Mouse (Mus musculus) midbrain, embryonic 11.5 days (tissue): ENCODE measurements at regions not wholly inside any gene's neighbourhood (a gene's known extent, or its start where the extent isn't known, plus 50 kb on each side); places are given as distances from the start of the nearest gene placed in this dataset.

ENCODE experiments used
- ATAC-seq: fragments of 200-750 bp; cut with Nextera tagmentation; 2 replicates; pipeline ENCODE4 v1.8.0; 2017; ENCODE audit warnings: moderate TSS enrichment, moderate library complexity; ENCODE audit not compliant: low FRiP score
- DNase-seq: peaks from one replicate; pipeline ENCODE4 v3.0.0; 2015; ENCODE audit warnings: low spot score; ENCODE audit errors: missing footprints
- H3K27ac ChIP-seq: fragments of 300-500 bp; sonication (generic); 2 replicates; pipeline ENCODE4 v1.5.1; 2014; ENCODE audit warnings: low read depth, low read length
- H3K27me3 ChIP-seq: fragments of 300-500 bp; sonication (generic); 2 replicates; pipeline ENCODE4 v1.6.1; 2014; ENCODE audit warnings: mild to moderate bottlenecking, low read length, moderate library complexity, mixed read lengths; ENCODE audit not compliant: control insufficient read depth, insufficient read depth
- H3K36me3 ChIP-seq: fragments of 300-500 bp; sonication (generic); 2 replicates; pipeline ENCODE4 v1.6.1; 2014; ENCODE audit warnings: mild to moderate bottlenecking, low read length, moderate library complexity, mixed read lengths; ENCODE audit not compliant: control insufficient read depth, insufficient read depth
- H3K4me1 ChIP-seq: fragments of 300-500 bp; sonication (generic); 2 replicates; pipeline ENCODE4 v1.6.1; 2014; ENCODE audit warnings: low read length; ENCODE audit not compliant: control insufficient read depth, insufficient read depth
- H3K4me2 ChIP-seq: fragments of 300-500 bp; sonication (generic); 2 replicates; pipeline ENCODE4 v1.6.1; 2014; ENCODE audit warnings: mild to moderate bottlenecking, moderate library complexity
- H3K4me3 ChIP-seq: fragments of 300-500 bp; sonication (generic); 2 replicates; pipeline ENCODE4 v1.5.1; 2014; ENCODE audit warnings: low read depth, low read length
- H3K9ac ChIP-seq: fragments of 300-500 bp; sonication (generic); 2 replicates; pipeline ENCODE4 v1.6.1; 2014; ENCODE audit warnings: low read length
- H3K9me3 ChIP-seq: fragments of 300-500 bp; sonication (generic); 2 replicates; pipeline ENCODE4 v1.6.1; 2016; ENCODE audit warnings: low read length; ENCODE audit not compliant: control insufficient read depth
- WGBS: fragments of 180-500 bp; shearing (Covaris S2); extraction: QIAGEN DNeasy Blood & Tissue Kit; methylation state at CpG from one replicate; pipeline ENCODE4 v1.1.7; 2014; 5-methylcytosine and 5-hydroxymethylcytosine counted together

DNA sequence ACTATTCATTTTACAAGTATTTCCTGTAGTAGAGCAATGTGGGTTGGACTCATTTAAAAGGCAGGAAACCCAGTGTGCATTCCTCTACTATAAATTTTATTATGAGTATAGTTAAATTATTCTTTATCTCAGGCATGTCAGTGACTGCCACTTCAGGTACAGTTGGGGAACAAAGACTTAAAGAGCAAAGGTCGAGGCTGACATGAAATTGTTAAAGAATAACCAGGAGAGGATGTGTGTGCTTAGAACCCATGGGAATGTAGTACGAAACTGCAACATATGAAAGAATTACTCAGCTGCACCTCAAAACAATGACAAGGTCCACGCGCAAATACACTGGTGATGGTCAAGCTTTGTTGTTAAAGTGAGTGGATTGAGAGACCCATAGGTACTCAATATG lies 1583.4 kb upstream of the Slc10a2 start:
- H3K27me3 ChIP-seq: no peaks in the 10 kb centered on the region
- no peaks in the 10 kb centered on the region for H3K9me3 ChIP-seq
- no peak overlapping the region for H3K27ac ChIP-seq
- no peak overlapping the region for H3K9ac ChIP-seq
- H3K4me2 ChIP-seq: no peak overlapping the region
- no peak overlapping the region for H3K4me3 ChIP-seq
- ATAC-seq (no peak), DNase-seq (no peak)
- 86% methylated on average over 4 of the region's 4 CpGs for whole genome bisulfite sequencing
- no peaks in the 10 kb centered on the region for H3K36me3 ChIP-seq
- H3K4me1 ChIP-seq: no peaks in the 10 kb centered on the region

GRCm38 (mm10) chr8:6658860-6659259 lies 1553.7 kb upstream of the Slc10a2 start:
- Histone ChIP-seq H3K4me3 (no peak overlapping the region), H3K4me1 (no peaks in the 10 kb centered on the region), H3K9ac (no peak overlapping the region), H3K27ac (no peak overlapping the region), H3K4me2 (no peak overlapping the region), H3K9me3 (no peaks in the 10 kb centered on the region), H3K27me3 (no peaks in the 10 kb centered on the region), H3K36me3 (no peaks in the 10 kb centered on the region)
- ATAC-seq (no peak), DNase-seq (no peak)
- WGBS: 85% methylated on average over 1 of the region's 1 CpGs

DNA sequence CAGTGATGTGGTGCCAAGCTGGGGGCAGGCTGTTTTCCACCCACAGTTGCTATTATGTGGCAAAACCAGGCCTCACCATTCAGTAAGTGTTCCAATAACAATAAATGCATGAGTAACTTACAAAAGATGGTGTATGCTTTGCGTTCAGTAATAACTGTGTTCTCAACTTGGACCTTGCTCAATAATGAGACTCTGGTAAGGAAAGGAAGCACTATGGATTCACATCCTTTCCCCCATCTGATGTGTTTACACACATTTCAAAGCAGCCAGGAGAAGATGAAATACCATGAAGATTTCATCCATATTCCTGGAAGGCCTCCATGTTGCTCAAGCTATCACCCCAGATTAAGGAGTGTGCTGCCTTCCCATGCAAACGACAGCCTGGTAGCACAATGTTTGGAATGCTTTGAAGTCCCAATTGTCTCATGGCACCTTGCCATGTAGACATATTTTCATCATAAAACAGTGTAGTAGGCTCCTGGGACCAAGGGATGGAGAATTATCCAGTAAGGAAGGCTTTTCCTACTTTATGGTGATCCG lies 1552.4 kb upstream of the Slc10a2 start:
- Histone ChIP-seq H3K9ac (no peak overlapping the region), H3K9me3 (no peaks in the 10 kb centered on the region), H3K27me3 (no peaks in the 10 kb centered on the region), H3K4me2 (no peak overlapping the region), H3K36me3 (no peaks in the 10 kb centered on the region), H3K27ac (no peak overlapping the region), H3K4me1 (no peaks in the 10 kb centered on the region), H3K4me3 (no peak overlapping the region)
- 85% methylated on average over 3 of the region's 3 CpGs for WGBS
- DNase-seq: no peak
- ATAC-seq: no peak

DNA sequence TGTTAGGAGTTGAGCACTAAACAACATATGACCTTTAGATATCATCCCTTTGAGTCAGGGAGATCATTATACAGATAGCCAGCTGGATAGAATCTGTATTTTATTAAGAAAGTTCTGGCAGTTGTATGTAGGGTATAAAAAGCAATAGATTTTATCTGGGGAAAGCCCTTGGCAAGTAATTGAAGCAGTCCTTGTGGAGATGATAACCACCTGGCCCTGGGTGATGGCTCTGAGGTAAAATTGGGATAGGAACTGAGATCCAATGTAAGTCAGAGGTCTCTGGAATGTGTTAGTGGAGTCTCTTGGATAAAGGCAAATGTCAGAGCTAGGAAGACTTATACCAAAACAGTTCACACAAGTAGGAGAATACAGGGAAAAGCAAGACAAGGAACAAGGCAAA lies 1547.0 kb upstream of the Slc10a2 start:
- Histone ChIP-seq H3K4me1 (no peaks in the 10 kb centered on the region), H3K4me3 (no peak overlapping the region), H3K36me3 (no peaks in the 10 kb centered on the region), H3K9me3 (no peaks in the 10 kb centered on the region), H3K9ac (no peak overlapping the region), H3K27ac (no peak overlapping the region), H3K4me2 (no peak overlapping the region), H3K27me3 (no peaks in the 10 kb centered on the region)
- ATAC-seq (no peak), DNase-seq (no peak)

DNA sequence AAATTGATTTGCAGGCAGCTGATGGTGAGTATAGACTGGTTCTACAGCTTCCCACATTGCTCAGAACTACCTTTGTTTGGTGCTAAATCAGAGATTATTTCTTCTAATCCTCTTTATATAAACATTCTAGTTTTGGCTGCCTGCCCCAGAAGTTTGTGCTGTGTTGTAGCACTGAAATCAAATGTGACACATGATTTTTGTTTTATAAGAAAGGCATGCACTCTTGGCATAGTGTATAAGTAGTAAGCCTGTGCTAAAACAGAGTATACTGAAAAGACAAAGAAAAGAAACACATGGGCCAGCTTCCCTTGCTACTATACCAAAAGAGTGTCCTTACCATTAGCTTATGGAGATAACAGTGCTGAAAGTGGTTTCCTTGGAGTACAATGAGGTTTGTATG lies 1542.9 kb upstream of the Slc10a2 start:
- no peak overlapping the region for H3K9ac ChIP-seq
- H3K4me1 ChIP-seq: no peaks in the 10 kb centered on the region
- H3K27me3 ChIP-seq: no peaks in the 10 kb centered on the region
- H3K9me3 ChIP-seq: no peaks in the 10 kb centered on the region
- DNase-seq (no peak), ATAC-seq (no peak)
- H3K4me2 ChIP-seq: no peak overlapping the region
- H3K27ac ChIP-seq: no peak overlapping the region
- no peaks in the 10 kb centered on the region for H3K36me3 ChIP-seq
- no peak overlapping the region for H3K4me3 ChIP-seq

DNA sequence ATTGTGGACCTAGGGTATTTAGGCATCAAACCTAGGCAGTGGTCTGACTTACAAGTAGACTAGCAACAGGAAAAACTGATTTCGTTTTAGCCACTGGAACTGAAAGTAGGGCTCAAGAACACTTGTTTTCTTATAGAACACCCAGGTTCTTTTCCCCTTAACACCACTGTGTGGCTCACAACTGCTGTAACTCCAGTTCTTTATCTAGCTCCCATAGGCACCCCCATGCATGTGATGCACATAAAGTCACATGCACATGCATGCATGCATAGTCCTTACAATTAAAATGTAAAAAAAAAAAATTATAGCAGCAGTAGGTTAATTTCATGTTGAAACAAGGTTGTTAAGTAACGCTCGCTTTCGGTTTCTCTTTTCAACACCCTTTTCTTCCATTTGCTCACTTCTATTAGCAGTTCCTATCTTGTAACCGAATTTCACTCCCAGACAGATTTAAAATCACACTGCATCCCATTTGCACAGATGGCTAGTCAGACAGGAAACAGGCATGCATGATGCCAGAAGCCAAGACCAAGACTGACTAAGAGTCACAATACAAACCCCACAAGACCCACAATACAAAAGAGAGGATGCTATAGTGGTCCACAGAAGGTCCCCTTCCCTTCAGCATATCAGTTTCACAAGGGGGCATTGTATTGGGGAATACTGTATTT lies 1540.3 kb upstream of the Slc10a2 start:
- no peaks in the 10 kb centered on the region for H3K27me3 ChIP-seq
- H3K4me3 ChIP-seq: no peak overlapping the region
- no peak overlapping the region for H3K4me2 ChIP-seq
- H3K4me1 ChIP-seq: no peaks in the 10 kb centered on the region
- no peak for DNase-seq
- no peak overlapping the region for H3K9ac ChIP-seq
- no peaks in the 10 kb centered on the region for H3K36me3 ChIP-seq
- 92% methylated on average over 5 of the region's 5 CpGs for WGBS
- ATAC-seq: no peak
- no peaks in the 10 kb centered on the region for H3K9me3 ChIP-seq
- no peak overlapping the region for H3K27ac ChIP-seq

- Histone ChIP-seq H3K4me1 (no peaks in the 10 kb centered on the region), H3K9me3 (no peaks in the 10 kb centered on the region), H3K36me3 (no peaks in the 10 kb centered on the region), H3K27me3 (no peaks in the 10 kb centered on the region), H3K27ac (no peak overlapping the region), H3K4me3 (no peak overlapping the region), H3K9ac (no peak overlapping the region), H3K4me2 (no peak overlapping the region)
- DNase-seq (no peak), ATAC-seq (no peak)
- whole genome bisulfite sequencing: 91% methylated on average over 2 of the region's 2 CpGs
These were observed 1539.2 kb upstream of the Slc10a2 start for GRCm38 (mm10) chr8:6644396-6644795.

GRCm38 (mm10) chr8:6627009-6627557 lies 1521.9 kb upstream of the Slc10a2 start:
- no peaks in the 10 kb centered on the region for H3K9me3 ChIP-seq
- H3K27me3 ChIP-seq: no peaks in the 10 kb centered on the region
- WGBS: 71% methylated on average over 8 of the region's 8 CpGs
- no peak overlapping the region for H3K4me3 ChIP-seq
- H3K36me3 ChIP-seq: no peaks in the 10 kb centered on the region
- H3K27ac ChIP-seq: no peak overlapping the region
- DNase-seq: peak; percentile 83
- no peaks in the 10 kb centered on the region for H3K4me1 ChIP-seq
- H3K9ac ChIP-seq: no peak overlapping the region
- peak; percentile 76 for ATAC-seq
- H3K4me2 ChIP-seq: no peak overlapping the region

GRCm38 (mm10) chr8:6608891-6609290 lies 1503.7 kb upstream of the Slc10a2 start:
- H3K9me3 ChIP-seq: no peaks in the 10 kb centered on the region
- H3K4me1 ChIP-seq: no peaks in the 10 kb centered on the region; the same call in 1 of the 2 replicates
- no peak overlapping the region for H3K4me2 ChIP-seq
- no peaks in the 10 kb centered on the region for H3K27me3 ChIP-seq
- peak; percentile 70 for DNase-seq
- no peak overlapping the region for H3K4me3 ChIP-seq
- ATAC-seq: no peak
- no peak overlapping the region for H3K27ac ChIP-seq
- 64% methylated on average over 2 of the region's 2 CpGs for WGBS
- H3K36me3 ChIP-seq: no peaks in the 10 kb centered on the region
- no peak overlapping the region for H3K9ac ChIP-seq
